Mouse (Mus musculus) heart, embryonic 16.5 days (tissue): ENCODE results near the gene Maml3. TPM values are rescaled to one million over a fixed set of nuclear protein-coding genes. Genes with fewer than 3 reads are reported as not detected.

Source experiments
- ATAC-seq: fragments of 200-750 bp; cut with Nextera tagmentation; replicated peaks from 2 replicates; pipeline ENCODE4 v1.8.0; 2017; ENCODE audit warnings: moderate number of reproducible peaks; ENCODE audit not compliant: insufficient read depth, low FRiP score; ENCODE audit errors: extremely low read depth
- H3K27ac ChIP-seq: fragments of 300-500 bp; sonication (generic); 2 replicates; pipeline ENCODE4 v1.5.1; 2014; ENCODE audit warnings: mild to moderate bottlenecking, low read length, control low read depth, moderate library complexity
- H3K27me3 ChIP-seq: fragments of 300-500 bp; sonication (generic); 2 replicates; pipeline ENCODE4 v1.6.1; 2014; ENCODE audit warnings: low read length, mixed read lengths; ENCODE audit not compliant: control insufficient read depth, insufficient read depth
- H3K36me3 ChIP-seq: fragments of 300-500 bp; sonication (generic); 2 replicates; pipeline ENCODE4 v1.6.1; 2014; ENCODE audit not compliant: control insufficient read depth, insufficient read depth
- H3K4me1 ChIP-seq: fragments of 300-500 bp; sonication (generic); 2 replicates; pipeline ENCODE4 v1.6.1; 2014; ENCODE audit warnings: low read length, mixed read lengths; ENCODE audit not compliant: control insufficient read depth, insufficient read depth
- H3K4me2 ChIP-seq: fragments of 300-500 bp; sonication (generic); 2 replicates; pipeline ENCODE4 v1.6.1; 2014; ENCODE audit warnings: low read depth, mild to moderate bottlenecking, control low read depth, low read length
- H3K4me3 ChIP-seq: fragments of 300-500 bp; sonication (generic); 2 replicates; pipeline ENCODE4 v1.5.1; 2014; ENCODE audit warnings: mild to moderate bottlenecking, control low read depth, low read length
- H3K9ac ChIP-seq: fragments of 300-500 bp; sonication (generic); 2 replicates; pipeline ENCODE4 v1.6.1; 2014; ENCODE audit warnings: low read length, control low read depth
- H3K9me3 ChIP-seq: fragments of 300-500 bp; sonication (generic); replicated peaks from 2 replicates; pipeline ENCODE4 v1.6.1; 2016; ENCODE audit warnings: low read length; ENCODE audit not compliant: control insufficient read depth
- WGBS: fragments of 180-500 bp; shearing (Covaris S2); extraction: QIAGEN DNeasy Blood & Tissue Kit; methylation state at CpG from one replicate; pipeline ENCODE4 v1.1.7; 2014; 5-methylcytosine and 5-hydroxymethylcytosine counted together
- polyA plus RNA-seq: library from polyadenylated mRNA; unstranded; fragments of >200 nt; fragmentation: Nextera tagmentation; extraction: Ambion mirVana; gene quantifications from 2 replicates; pipeline ENCODE4 v1.2.1, GENCODE M21; 2015

Maml3 gene
- polyA plus RNA-seq, 1 experiment from 2014 or later, result 2.6 TPM

DNA sequence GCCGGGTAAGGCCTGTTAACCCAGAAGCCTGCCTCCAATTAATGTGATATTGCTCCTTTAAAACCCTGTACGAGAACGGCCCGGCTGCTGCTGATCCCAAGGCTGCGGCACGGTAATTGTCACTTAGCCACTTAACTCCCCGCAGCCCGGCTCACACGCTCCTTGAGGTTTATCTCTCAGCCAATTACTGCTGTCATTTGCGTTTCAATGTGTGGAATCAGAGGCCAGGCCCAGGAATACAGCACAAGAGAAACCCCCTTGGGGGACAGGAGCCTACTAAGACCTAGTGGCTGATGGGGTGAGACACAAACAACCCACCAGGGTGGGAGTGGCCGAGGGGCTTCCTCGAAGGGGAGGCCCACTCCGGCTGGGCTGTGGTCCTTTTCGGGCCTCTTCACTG lies 60.2 kb downstream of the Maml3 start:
- peaks cover 38% of the 10 kb centered on the region for H3K4me1 ChIP-seq
- no peak for ATAC-seq

DNA sequence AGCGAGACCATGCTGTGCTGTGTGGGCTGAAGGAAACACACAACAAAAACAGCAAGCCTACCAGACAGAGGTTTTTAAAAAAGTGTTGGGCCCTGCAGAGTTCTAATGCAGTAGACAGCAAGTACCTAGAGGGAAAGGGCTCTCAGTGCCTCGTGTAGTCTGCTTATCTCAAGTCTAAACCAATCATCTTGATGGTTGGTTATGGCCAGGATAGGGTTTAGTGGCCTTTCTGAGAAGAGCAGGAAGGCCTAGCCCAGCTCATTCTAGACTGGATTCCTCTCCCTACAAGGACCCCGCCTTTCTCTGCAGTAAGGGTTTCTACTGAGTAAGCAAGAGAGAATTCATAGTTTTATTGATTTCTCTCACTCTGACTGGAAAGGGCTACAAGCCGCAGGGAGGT lies 61.0 kb downstream of the Maml3 start:
- Histone ChIP-seq H3K4me3 (no peak overlapping the region), H3K4me2 (no peak overlapping the region; the same call in 1 of the 2 replicates), H3K36me3 (no peaks in the 10 kb centered on the region), H3K9ac (no peak overlapping the region; the same call in 1 of the 2 replicates), H3K27ac (no peak overlapping the region), H3K9me3 (no peaks in the 10 kb centered on the region), H3K4me1 (peaks cover 38% of the 10 kb centered on the region), H3K27me3 (no peaks in the 10 kb centered on the region)
- ATAC-seq, result no peak
- WGBS, result 70% methylated on average over 4 of the region's 4 CpGs

More for the DNA sequence above, 60.2 kb downstream of the Maml3 start:
- WGBS, result 19% methylated on average over 14 of the region's 14 CpGs
- no peaks in the 10 kb centered on the region for H3K27me3 ChIP-seq
- peak overlapping the region; percentile 93 for H3K27ac ChIP-seq
- H3K9ac ChIP-seq, result peak overlapping the region; percentile 68
- H3K4me3 ChIP-seq, result peak overlapping the region; percentile 41
- no peaks in the 10 kb centered on the region for H3K36me3 ChIP-seq
- no peaks in the 10 kb centered on the region for H3K9me3 ChIP-seq
- H3K4me2 ChIP-seq, result peak overlapping the region; percentile 69

- Histone ChIP-seq H3K9ac (no peak overlapping the region), H3K4me3 (no peak overlapping the region), H3K36me3 (no peaks in the 10 kb centered on the region), H3K9me3 (no peaks in the 10 kb centered on the region), H3K4me1 (peaks cover 33% of the 10 kb centered on the region), H3K27me3 (no peaks in the 10 kb centered on the region), H3K4me2 (no peak overlapping the region), H3K27ac (no peak overlapping the region)
- WGBS, result 75% methylated on average over 3 of the region's 3 CpGs
- no peak for ATAC-seq
These were observed 62.2 kb downstream of the Maml3 start for GRCm38 (mm10) chr3:52042680-52043079.

- 76% methylated on average over 7 of the region's 7 CpGs for WGBS
- Histone ChIP-seq H3K27me3 (no peaks in the 10 kb centered on the region), H3K9ac (no peak overlapping the region), H3K4me1 (peaks cover 24% of the 10 kb centered on the region), H3K4me2 (no peak overlapping the region), H3K9me3 (no peaks in the 10 kb centered on the region), H3K4me3 (no peak overlapping the region), H3K27ac (no peak overlapping the region), H3K36me3 (no peaks in the 10 kb centered on the region)
- no peak for ATAC-seq
These were observed 64.9 kb downstream of the Maml3 start for GRCm38 (mm10) chr3:52039958-52040357.

DNA sequence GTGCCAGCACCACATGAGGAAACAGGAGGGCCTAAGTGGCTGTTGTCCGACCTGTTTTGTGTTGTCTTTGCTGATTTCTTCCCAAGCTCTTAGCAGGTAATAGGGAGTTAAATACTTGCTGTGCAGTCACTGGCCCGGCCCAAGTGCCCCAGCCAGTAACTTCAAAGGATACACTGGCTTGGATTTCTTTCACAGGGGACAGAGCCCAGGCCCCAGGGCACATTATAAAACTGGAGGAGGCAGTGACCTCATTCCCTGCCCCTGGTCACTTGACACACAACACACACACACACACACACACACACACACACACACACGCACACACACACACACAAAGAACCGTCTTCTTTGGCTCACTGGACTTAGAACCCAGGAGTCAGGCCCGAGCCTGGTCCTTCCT lies 67.6 kb downstream of the Maml3 start:
- WGBS, result 81% methylated on average over 5 of the region's 5 CpGs
- H3K36me3 ChIP-seq, result no peaks in the 10 kb centered on the region
- no peaks in the 10 kb centered on the region for H3K9me3 ChIP-seq
- no peak overlapping the region for H3K27ac ChIP-seq
- no peak overlapping the region for H3K4me3 ChIP-seq
- ATAC-seq, result no peak
- H3K4me2 ChIP-seq, result no peak overlapping the region
- no peaks in the 10 kb centered on the region for H3K27me3 ChIP-seq
- H3K9ac ChIP-seq, result no peak overlapping the region
- H3K4me1 ChIP-seq, result peaks cover 16% of the 10 kb centered on the region; the same call in 1 of the 2 replicates

GRCm38 (mm10) chr3:52035404-52035803 lies 69.5 kb downstream of the Maml3 start:
- peaks cover 20% of the 10 kb centered on the region; the same call in 1 of the 2 replicates for H3K4me1 ChIP-seq
- H3K36me3 ChIP-seq, result no peaks in the 10 kb centered on the region
- H3K4me3 ChIP-seq, result no peak overlapping the region
- no peak overlapping the region for H3K4me2 ChIP-seq
- H3K27ac ChIP-seq, result peak overlapping the region; percentile 33
- 0 out of 2 replicates have a peak, but pooled peaks have one; percentile 46 for ATAC-seq
- no peaks in the 10 kb centered on the region for H3K9me3 ChIP-seq
- 43% methylated on average over 8 of the region's 8 CpGs for WGBS
- H3K9ac ChIP-seq, result no peak overlapping the region
- H3K27me3 ChIP-seq, result no peaks in the 10 kb centered on the region

GRCm38 (mm10) chr3:52033857-52034588 lies 70.9 kb downstream of the Maml3 start:
- H3K4me1 ChIP-seq, result peaks cover 24% of the 10 kb centered on the region
- ATAC-seq, result no peak
- H3K27ac ChIP-seq, result peak overlapping the region; percentile 29
- no peaks in the 10 kb centered on the region for H3K9me3 ChIP-seq
- no peaks in the 10 kb centered on the region for H3K36me3 ChIP-seq
- WGBS, result 38% methylated on average over 14 of the region's 14 CpGs
- H3K9ac ChIP-seq, result peak overlapping the region; percentile 53; the same call in 1 of the 2 replicates
- no peak overlapping the region for H3K4me3 ChIP-seq
- no peak overlapping the region for H3K4me2 ChIP-seq
- H3K27me3 ChIP-seq, result no peaks in the 10 kb centered on the region

DNA sequence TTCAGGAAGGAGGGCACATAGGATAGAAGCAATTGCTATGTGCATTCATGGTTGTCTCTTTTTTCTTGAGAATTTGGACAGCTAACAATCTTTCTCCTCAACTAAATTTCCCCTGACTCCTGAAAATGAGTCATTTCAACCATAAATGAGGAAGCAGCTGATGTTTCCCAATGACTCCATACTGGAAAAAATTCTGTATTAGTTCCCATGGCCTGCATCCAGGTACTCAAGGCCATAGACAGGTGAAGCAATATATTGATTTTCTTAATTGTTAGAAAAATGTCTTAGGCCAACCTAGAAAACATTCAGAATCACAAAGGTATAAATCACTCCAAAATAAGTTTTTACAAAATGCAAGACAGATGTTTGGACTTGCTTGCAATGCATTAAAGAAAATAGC lies 73.5 kb downstream of the Maml3 start:
- peaks cover 24% of the 10 kb centered on the region for H3K4me1 ChIP-seq
- ATAC-seq, result no peak

GRCm38 (mm10) chr3:52030114-52030513 lies 74.8 kb downstream of the Maml3 start:
- Histone ChIP-seq H3K4me1 (peaks cover 18% of the 10 kb centered on the region), H3K27me3 (no peaks in the 10 kb centered on the region), H3K4me2 (peak overlapping the region; percentile 63), H3K36me3 (no peaks in the 10 kb centered on the region), H3K9ac (peak overlapping the region; percentile 62), H3K27ac (peak overlapping the region; percentile 33), H3K4me3 (peak overlapping the region; percentile 50), H3K9me3 (no peaks in the 10 kb centered on the region)
- ATAC-seq, result no peak
- WGBS, result 26% methylated on average over 10 of the region's 10 CpGs

More for the DNA sequence above, 73.5 kb downstream of the Maml3 start:
- no peaks in the 10 kb centered on the region for H3K36me3 ChIP-seq
- no peaks in the 10 kb centered on the region for H3K9me3 ChIP-seq
- no peak overlapping the region for H3K27ac ChIP-seq
- H3K9ac ChIP-seq, result no peak overlapping the region
- no peak overlapping the region for H3K4me2 ChIP-seq
- no peaks in the 10 kb centered on the region for H3K27me3 ChIP-seq
- H3K4me3 ChIP-seq, result no peak overlapping the region
